Mouse (Mus musculus) retina, adult 2 months (tissue): ENCODE results near the gene Nat8f1.
"Not testable (repeated sequence)": the region's sequence is repeated elsewhere in the genome, so short reads cannot be mapped to it uniquely, and the experiment has no call there.

Experiments
- DNase-seq: peaks from one replicate; pipeline ENCODE4 v3.0.0-alpha.2; 2012; ENCODE audit warnings: low read depth, low spot score

Nat8f1 gene

DNA sequence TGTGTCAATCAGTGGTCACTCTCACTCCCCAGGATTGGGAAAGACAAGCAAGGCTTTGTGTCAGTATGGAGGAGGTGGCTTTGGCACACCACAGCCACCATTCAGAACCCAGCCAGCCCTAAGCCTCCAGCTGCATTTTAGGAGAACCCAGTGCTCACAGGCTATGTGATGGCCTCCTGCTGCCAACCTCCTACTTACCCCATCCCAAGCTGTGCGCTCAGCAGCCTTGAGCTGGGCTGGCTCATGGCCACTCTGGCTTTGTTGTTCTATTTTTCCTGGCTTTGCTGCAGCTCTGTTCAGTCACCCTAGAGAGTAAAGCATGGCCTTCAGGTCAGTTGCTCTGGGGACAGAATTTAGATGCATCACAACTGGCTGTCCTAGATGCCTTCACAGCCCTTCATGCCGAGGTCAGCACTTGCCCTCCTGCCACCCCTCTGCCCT lies 8.6 kb downstream of the Nat8f1 start:
- not testable (repeated sequence) for DNase-seq

DNA sequence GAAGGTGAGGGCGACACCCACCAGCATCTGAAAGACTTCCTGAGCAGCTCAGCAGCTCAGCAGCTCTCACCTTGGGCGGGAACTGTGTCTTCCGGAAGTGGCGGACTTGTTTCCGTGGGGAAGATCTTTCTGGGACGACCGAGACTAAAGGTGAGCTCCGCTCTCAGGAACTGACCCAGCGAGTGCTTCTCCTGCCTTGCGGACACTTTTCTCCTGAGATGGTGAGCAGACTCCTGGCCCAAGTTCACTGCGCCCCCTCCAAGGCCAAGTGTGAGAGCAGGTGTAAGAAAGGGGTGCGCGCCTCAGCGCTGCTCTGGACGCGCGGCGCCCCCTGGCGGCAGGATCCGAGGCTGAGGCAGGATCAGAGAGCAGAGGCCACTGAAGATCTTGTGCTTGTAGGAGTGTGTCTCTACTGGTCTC lies 10.8 kb downstream of the Nat8f1 start, which contains the start of gene Nat8f4:
TSS of gene Nat8f4 (minus strand) at position 243 of the 420 bp plus-strand sequence.
- DNase-seq = not testable (repeated sequence)

DNA sequence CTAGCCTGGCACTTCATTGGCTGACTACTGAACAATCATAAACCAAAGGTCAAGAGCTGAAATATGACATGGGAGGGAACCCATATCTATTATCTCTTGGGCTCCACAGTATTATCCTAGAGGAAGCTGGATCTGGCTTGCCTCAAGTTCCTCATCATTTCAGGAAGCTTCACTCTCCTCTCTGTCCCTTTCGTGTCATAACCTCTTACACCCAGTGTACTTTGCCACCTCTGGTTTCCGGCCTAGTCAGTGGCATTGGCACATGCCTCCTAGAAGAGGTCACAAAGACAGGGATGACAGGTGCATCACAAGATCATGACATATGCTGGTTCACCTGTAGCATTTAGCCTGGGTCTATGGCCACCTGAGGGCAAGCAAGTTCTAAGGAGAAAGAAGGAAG lies 13.2 kb downstream of the Nat8f1 start:
- no peak for DNase-seq

DNA sequence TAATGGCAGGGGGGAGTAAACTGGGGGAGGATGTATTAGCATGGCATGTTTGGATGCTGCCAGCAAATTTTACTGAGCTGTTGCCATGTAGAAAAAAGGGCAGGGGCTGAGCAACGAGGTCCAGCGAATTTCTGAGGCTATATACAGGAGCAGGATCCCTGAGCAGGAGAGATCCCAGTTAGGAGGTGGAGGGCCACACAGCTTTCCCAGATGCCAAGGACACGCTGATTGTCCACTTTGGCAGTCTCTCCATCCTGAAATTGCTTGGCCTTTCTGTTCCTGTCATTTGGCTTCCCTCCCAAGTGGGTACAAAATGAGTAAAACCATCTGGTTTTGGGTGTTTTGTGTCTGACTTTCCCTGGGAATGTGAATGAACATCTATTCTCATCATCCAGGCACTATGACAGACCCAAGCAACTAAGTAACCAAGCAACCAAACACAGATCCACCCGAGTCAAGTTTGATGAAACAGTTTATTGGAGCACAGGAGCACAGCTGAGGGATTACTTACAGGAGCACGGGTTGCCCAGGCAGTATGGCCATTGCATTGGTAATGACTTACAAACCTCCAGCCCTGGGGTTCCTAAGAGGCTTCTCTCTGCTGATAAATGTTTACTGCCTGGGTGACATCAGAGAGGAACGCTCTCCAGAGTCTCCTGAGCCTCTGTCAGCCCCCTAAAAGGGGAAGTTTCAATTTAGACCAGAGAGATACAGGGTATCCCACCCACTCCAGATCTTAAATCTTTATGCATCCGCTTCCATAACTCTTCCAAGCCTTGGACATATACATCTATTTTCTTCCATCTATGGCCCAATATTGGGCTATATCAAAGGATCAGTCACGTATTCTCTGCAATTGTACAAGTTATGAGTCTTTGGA lies 16.7 kb downstream of the Nat8f1 start:
- not testable (repeated sequence) for DNase-seq

DNA sequence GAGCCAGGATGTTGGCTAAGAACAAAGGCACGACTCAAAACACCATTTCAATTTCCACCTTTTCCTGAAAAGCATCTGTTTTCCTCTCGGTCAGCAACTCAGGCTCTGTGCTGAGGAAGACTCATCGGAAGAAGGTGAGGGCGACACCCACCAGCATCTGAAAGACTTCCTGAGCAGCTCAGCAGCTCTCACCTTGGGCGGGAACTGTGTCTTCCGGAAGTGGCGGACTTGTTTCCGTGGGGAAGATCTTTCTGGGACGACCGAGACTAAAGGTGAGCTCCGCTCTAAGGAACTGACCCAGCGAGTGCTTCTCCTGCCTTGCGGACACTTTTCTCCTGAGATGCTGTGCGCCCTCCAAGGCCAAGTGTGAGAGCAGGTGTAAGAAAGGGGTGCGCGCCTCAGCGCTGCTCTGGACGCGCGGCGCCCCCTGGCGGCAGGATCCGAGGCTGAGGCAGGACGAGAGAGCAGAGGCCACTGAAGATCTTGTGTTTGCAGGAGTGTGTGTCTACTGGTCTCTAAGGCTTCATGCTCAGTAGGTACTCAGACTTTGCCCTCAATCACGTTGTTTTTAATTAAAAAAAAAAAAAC lies 20.3 kb downstream of the Nat8f1 start:
- not testable (repeated sequence) for DNase-seq

DNA sequence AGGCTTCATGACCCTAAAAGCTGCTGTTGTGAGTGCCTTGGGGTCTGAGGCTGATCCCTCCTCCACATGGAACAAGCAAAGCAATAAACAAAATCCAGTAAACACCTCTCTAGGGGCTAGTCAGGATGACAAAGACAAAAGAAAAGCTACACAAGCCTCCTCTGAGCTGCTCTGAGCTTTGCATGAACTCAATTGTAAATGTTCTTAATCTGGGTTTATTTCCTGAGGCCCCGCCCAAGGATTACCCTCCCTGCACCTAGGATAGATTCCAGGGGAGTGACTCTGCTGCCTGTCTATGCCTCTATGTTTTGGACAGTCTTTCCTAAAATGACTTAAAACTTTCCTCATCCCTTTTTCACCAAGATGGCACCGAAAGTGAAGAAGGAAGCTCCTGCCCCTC lies 26.5 kb downstream of the Nat8f1 start:
- DNase-seq = peak; percentile 48

DNA sequence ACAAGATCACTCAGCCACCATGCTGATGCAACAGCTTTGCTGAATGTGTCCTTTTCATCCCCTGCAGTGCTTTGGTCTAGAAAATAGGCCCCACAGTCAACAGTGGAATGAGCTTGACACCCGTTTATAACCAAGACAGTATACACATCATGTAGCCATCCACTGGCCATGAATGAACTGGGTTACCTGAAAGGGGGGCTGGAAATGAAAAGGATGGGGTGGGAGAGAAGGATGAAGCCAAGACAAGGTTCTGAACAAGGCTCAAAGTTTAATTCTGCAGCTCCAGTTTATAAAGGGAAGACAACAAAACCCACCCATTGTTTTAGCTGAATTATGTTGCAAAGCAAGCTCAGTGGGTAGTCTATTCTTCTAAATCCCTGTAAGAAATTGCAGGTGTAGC lies 31.2 kb downstream of the Nat8f1 start:
- DNase-seq = no peak

DNA sequence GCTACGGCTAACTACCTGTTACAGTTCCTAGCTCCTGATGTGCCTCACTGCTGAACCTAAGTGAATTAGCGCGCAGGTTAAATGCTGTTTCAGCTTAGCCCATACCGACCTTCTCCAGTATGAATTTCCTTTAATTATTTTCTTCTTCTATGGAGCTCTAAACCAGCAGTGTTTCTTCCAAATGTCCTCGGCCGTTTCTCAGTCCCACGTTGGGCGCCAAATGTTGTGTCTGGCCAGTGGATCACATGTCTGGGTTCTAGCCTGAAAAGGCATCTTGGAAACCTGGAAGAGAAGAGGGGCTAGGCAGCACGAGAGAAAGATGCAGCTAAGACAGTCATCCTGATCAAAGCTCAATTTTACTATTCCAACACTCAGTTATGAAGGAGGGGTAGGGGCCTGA lies 32.2 kb downstream of the Nat8f1 start:
- not testable (repeated sequence) for DNase-seq

DNA sequence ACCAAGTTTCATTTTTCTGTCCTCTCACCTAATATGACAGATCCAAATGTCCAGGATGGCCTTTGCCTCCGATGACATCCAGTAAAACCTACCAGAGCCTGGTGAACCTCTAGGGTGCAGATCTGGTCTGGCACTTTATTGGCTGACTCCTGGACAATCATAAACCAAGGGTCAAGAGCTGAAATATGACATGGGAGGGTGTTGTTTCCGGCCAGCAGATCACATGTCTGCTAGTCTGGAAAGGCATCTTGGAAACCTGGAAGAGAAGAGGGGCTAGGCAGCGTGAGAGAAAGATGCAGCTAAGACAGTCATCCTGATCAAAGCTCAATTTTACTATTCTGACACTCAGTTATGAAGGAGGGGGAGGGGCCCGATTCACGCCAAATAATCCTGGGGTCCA lies 46.5 kb downstream of the Nat8f1 start, which contains the start of gene Nat8f2:
TSS of gene Nat8f2 (minus strand) at position 153 of the 400 bp plus-strand sequence.
- not testable (repeated sequence) for DNase-seq

DNA sequence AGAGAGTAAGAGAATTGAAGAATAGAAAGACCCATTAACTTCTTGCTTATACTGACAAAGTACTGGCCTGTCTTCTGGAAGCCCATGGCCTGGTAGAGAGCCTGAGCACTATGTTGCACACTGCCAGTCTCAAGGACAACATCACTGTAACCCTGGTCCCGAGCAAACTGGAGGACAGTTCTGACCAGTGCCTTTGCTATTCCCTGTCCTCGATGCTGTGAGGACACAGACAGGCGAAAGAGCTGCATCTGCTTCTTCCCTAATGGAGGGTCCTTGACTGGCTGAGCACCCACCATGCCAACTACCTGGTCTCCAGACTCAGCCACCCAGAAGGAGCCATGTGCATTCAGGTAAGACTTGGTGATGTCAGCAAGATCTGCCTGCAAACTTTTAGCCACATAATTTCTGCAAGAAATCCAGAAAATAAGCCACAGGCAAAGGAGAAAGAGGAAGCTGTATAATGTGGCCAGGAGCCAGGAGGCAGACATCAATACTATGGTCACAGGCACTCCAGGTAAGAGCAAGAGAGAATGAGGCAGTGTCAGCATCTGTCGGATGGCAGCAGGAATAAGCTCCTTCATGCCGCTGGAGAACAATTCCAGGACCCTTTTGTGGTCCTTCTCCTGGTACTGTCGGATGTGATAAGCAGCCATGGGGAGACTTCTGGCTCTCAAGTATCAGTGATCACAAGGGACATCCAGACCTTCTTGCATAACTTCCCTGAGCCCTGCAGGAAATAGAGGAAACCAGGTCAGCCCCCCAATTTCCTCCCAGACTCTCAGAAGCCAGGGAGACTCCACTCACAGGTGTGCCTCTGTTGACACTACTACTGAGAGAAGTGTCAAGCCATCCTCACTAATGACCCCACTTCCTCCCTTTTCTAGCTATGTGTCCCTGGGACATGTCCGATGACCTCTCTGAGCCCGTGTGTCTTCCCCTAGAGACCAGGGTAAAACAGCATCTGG lies 47.5 kb downstream of the Nat8f1 start:
- DNase-seq = no peak

DNA sequence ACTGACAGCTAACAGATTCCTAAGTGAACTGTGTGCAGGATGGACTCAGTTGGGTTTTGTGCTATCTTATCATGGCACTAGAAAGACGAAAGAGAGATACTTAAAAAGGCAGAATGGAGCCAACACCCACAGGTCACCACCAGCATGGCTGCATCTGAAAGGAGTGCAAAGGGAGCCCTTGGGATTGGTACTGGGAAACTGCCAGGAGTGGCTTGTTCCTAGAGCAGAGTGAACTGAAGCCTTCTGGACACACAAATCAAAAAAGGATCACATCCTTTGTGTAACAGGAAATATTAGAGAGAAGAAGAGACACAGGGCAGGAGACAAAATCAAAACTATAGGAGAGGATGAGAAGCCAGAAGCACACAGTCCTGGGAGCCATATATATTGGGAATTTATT lies 48.5 kb downstream of the Nat8f1 start:
- not testable (repeated sequence) for DNase-seq

DNA sequence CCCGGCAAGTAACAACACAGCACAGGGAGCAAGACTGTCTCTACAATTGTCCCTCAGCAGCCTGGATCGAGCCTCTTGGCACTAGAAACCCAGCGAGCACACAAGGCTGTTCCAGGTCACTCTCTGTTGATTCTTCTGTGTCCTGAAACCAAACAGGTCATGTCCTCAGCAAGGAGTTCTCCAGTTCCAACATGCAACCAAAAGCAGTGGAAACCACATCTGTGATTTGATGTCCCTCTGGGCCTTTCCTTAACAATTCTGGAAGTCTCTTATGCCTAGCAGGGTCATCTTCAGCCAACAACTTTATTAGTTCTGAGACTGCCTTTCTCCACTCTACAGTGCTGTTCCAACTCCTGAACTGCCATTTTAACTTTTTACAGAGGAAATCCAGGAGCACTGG lies 49.3 kb downstream of the Nat8f1 start:
- DNase-seq = not testable (repeated sequence)

DNA sequence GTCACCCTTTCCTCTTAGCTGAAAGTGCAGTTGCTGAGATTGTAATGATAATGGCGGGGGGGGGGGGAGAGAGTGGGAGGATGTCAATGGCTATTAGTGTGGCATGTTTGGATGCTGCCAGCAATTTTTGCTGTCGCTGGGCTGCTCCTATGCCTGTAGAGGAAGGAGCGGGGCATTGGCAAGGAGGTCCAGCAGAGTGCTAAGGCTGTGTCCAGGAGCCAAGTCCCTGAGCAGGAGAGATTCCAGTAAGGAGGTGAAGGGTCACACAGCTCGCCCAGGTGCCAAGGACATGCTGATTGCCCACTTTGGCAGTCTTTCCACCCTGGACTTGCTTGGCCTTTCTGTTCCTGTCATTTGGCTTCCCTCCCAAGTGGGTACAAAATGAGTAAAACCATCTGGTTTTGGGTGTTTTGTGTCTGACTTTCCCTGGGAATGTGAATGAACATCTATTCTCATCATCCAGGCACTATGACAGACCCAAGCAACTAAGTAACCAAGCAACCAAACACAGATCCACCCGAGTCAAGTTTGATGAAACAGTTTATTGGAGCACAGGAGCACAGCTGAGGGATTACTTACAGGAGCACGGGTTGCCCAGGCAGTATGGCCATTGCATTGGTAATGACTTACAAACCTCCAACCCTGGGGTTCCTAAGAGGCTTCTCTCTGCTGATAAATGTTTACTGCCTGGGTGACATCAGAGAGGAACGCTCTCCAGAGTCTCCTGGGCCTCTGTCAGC lies 50.4 kb downstream of the Nat8f1 start:
- not testable (repeated sequence) for DNase-seq

DNA sequence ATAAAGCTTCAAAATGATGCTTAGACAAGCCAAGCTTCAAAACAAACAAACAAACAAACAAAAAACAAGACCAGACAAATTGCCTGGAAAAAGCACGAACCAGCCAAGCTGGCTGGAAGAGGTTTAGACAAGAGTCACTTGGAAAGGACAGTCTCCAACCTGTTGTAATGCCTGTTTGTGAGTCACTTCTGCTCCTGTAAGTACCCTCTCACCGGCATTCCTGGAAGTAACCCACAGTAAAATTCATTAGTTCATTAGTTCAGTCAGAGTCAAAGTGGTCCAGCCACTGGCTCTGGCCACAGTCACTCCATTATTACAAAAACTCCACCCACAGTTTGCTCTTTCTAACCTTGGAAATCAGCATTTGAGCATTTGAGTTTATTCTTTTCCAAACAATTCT lies 51.6 kb downstream of the Nat8f1 start:
- no peak for DNase-seq

DNA sequence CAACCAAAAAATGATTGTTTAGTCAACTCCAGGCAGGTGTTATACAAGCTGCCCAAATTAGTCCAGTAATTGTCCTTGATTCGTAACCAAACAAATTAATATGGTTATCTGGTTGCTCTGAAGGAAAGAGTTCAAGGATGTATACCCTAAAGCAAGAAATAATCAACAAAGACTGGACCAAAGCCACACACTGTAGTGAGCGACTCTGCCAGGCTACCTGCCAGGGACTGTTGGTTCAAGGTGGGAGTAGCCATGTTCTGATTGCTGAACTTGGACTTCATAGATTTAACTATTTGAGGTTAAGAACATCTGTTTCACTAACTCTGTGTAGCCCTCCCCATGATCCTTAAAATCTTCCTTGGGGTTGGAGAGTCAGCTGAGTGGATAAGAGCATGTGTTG lies 52.4 kb downstream of the Nat8f1 start:
- DNase-seq = no peak

DNA sequence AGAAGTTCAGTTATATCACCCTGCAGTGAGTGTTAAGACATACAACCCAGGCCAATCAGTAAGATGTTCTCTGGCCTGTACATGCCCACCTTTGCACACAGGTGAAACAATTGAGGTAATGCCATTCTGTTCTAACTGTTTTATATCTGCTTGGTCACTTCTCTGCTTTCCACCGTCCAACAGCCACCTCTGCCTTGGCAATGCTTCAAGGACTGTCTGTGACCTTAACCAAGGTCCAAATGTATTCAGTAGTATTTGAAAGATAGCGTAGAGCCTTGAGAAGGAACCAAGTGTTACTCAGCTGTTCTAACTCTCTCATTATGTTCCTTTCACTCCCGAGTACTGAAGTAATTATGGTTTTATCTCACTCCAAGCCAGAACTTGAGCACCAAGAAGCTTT lies 52.9 kb downstream of the Nat8f1 start:
- no peak for DNase-seq

DNA sequence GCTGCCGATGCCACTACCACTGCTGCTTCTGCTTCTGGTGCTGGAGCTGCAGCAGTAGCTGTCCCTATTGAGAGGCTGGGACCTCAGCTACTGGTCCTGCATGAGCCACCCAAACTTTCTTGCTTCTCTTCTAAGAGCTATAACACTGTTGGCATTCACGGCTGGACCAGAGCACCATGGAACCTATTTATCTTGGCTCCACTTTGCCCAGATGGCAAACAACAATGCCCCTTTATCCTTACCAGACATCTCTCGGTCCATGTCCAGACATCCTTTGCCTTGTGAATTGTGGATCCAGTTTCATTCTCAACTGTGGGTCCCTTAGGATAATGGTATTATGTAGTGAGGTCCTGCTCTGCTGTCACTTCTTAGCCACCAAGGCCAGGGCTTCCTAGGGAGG lies 54.2 kb downstream of the Nat8f1 start:
- DNase-seq = no peak
